Mouse (Mus musculus) brown adipose tissue, adult 24 weeks (tissue): ENCODE results near the gene Chdh. TPM values are rescaled to one million over a fixed set of nuclear protein-coding genes. Genes with fewer than 3 reads are reported as not detected.

Experiments used
- H3K27ac ChIP-seq: fragments of 200-500 bp; replicated peaks from 2 replicates; pipeline ENCODE4 v1.5.1; 2012; ENCODE audit warnings: low read depth, mild to moderate bottlenecking, low read length
- H3K4me1 ChIP-seq: fragments of 200-500 bp; 2 replicates; pipeline ENCODE4 v1.6.1; 2012; ENCODE audit warnings: low read length, mixed read lengths; ENCODE audit not compliant: control insufficient read depth, insufficient read depth, insufficient read length
- H3K4me3 ChIP-seq: fragments of 200-500 bp; 2 replicates; pipeline ENCODE4 v1.5.1; 2012; ENCODE audit warnings: low read depth, mild to moderate bottlenecking, low read length, moderate library complexity; ENCODE audit not compliant: insufficient read depth
- polyA plus RNA-seq: library from polyadenylated mRNA; stranded (reverse); fragments of >200 nt; gene quantifications from 2 replicates; pipeline ENCODE4 v1.2.4, GENCODE M21; 2012; ENCODE audit not compliant: missing spikeins, insufficient read depth, insufficient read length

Gene Chdh
- polyA plus RNA-seq, 1 experiment = 28.5 TPM

DNA sequence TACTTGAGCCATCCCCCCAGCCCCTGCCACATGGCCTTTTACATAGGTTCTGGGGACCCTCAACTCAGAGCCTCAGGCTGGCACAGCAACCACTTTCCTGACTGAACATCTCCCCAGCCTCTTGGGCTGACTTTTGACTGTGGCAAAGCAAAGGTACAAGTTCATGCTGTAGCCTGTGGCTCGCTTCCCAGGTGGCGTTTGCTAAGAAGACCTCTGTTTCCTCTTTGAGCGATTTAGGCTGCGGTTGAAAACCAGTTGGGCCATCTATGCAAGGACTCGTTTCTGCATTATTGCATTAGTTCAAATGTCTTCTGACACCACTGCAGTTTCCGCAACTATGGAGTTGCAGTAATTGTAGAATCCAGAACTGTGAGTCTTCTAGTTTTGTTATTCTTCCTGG is 13.6 kb downstream of the Chdh start:
- H3K4me3 ChIP-seq = no peak overlapping the region
- no peak overlapping the region for H3K27ac ChIP-seq
- peaks cover 13% of the 10 kb centered on the region for H3K4me1 ChIP-seq

DNA sequence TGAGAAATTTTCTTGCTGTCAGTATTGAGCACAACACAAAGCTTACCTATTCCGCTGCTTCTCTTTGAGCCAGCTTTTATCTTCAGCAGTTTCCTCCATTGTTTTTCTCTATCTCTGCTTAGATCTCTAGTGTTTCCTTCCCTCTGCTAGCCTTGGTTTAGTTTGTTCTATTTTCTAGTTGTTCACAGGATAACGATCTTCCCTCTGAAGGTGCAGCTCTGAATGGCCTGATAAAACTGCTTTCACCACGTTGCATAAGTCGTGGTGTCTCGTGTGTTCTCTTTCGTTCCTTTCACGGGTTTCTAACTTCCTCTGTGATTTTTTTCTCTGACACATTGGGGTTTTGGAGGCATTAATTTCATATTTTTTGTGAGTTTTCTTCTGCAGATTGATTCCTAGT is 15.6 kb downstream of the Chdh start:
- no peak overlapping the region for H3K27ac ChIP-seq

DNA sequence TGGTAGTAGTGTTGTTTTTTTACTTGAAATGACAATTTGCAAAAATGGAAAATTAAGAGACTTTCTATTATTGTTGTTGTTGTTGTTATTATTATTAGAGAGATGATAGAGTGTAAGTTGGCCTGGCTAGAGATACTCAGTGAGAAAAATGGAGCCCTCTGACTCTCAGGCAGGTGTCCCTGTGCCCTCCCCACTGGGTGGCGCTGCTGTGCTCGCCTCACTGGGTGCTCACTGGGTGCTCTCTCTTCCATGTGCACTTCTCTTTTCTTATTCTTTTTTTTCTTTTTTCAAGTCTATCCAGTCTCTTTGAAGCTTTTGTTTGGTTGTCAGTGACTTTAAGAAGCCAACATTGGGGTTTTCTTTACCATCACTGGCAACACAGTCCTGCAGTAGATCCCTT is 18.6 kb downstream of the Chdh start:
- Histone ChIP-seq H3K4me3 (no peak overlapping the region), H3K27ac (no peak overlapping the region), H3K4me1 (no peaks in the 10 kb centered on the region)

More for the DNA sequence above, 15.6 kb downstream of the Chdh start:
- Histone ChIP-seq H3K4me3 (no peak overlapping the region), H3K4me1 (peaks cover 3% of the 10 kb centered on the region; the same call in 1 of the 2 replicates)

DNA sequence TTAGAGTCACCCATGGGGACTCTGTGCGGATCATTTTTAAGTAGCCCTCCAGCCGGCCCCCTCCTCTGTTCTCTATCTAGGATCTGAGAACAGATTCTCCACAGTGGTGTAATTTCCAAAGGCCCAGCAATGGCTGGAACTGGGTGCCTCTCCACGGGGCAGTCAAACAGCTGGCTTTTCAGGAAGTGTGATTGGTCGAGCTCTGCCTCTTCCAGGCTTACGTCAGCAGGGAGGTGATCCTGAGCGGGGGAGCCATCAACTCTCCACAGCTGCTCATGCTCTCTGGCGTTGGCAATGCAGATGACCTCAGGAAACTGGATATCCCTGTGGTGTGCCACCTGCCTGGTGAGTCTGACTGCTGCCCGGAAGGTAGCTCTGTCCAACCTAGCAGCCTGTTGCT is 24.6 kb downstream of the Chdh start:
- no peak overlapping the region for H3K4me3 ChIP-seq
- no peaks in the 10 kb centered on the region for H3K4me1 ChIP-seq
- no peak overlapping the region for H3K27ac ChIP-seq

DNA sequence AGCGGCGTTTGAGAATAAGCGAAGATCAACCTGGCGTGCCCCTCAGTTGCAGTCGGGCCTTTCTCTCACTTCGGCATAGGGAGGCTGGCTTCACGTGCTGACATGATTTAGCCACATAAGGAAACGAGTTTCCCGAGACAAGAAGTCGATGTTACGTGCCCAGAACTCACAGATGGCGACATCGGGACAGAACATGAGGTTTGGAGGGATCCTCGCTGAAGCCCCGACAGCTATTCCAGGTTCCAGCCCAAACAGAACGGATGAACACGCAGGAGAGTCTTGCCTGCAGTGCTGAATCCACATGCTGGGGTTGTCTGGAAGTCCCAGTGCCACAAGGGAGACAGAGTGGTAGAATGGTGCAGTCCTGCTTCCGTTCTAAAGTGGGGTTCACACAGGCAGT is 29.6 kb downstream of the Chdh start:
- Histone ChIP-seq H3K4me1 (no peaks in the 10 kb centered on the region), H3K27ac (no peak overlapping the region), H3K4me3 (no peak overlapping the region)

DNA sequence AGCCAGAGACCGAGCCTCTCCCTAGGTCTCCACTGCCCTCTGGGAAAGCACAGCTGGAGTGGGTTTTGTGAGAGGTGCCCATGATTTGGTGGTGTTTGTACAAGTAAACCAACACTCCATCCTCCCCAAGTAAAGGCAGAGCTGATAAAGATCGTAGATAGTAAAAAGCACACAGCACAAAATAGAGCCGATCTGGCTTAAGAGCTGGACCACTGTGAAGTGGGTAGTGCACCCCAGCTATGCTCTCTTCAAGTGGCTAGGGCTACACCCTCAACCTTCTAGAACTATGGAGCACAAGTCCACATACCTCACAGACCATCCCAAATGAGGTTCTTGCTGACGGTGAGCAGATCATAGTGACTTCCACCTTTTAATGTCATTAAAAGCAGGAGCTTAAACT is 30.6 kb downstream of the Chdh start:
- Histone ChIP-seq H3K27ac (no peak overlapping the region), H3K4me3 (no peak overlapping the region), H3K4me1 (no peaks in the 10 kb centered on the region)

DNA sequence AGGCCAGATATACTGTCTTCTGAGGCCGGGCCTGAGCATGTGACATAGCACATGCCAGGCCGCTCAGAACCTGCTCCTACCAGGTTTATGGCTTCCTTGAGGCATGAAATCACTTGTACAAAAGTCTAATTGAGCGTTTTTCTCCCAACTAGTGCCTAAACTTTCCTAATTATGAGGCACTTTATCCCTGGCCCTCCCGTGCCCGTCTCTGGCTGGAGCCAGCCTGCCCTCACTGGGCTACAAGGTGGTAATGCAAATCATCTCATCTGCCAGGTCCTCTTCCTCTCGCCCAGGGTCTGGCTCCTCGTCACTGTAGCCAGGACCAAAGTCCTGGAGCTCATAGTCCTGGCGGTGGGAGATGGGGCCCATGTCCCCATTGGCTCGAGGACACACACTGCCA is 33.0 kb downstream of the Chdh start:
- H3K4me1 ChIP-seq = no peaks in the 10 kb centered on the region

DNA sequence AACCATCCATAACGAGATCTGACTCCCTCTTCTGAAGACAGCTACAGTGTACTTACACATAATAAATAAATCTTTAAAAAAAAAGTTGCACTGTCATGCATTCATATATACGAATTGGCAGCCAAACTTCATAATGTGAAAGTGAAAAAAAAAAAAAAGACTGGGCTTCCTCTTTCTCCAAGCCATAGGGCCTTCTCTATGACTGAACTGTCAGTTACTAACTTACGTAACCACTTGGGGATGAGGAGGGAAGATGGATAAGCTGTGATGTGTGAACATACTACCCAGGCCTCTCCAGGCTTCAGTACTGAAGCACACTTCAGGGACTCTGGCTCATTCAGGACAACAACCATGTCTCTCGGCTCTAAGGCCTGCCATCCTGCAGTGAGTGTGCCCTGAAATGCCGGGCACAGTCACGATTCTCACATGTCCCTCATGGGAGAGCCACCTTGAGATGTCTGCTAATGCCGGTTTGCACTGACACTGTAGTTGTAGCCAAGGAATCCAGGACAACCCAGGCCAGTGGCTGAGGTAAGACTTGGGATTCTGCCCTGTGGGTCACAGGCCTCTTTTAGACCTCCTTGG is 34.6 kb downstream of the Chdh start:
- Histone ChIP-seq H3K4me1 (no peaks in the 10 kb centered on the region), H3K27ac (no peak overlapping the region)

More for the DNA sequence above, 33.0 kb downstream of the Chdh start:
- Histone ChIP-seq H3K27ac (no peak overlapping the region), H3K4me3 (no peak overlapping the region)

DNA sequence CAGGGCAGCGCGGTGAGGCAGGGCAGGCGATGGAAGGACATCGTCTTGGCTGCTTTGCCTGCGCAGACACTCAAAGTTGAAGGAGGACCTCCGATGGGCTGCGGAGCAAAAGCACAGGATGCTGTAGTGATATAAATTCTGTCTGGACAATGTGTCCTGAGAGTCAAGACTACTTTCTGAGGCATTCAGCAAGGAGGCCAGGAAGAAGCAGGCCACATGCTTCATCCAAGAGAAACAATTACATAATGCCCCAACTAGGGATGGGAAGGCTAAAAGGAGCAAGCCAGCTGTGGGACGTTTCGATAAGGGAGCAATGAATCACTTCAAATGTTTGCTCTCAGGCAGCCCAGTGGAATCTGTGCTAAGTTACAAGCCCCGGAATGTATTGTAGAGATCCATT is 36.4 kb downstream of the Chdh start:
- H3K27ac ChIP-seq = no peak overlapping the region
- H3K4me1 ChIP-seq = no peaks in the 10 kb centered on the region
- H3K4me3 ChIP-seq = no peak overlapping the region

More for the DNA sequence above, 34.6 kb downstream of the Chdh start:
- H3K4me3 ChIP-seq = no peak overlapping the region

DNA sequence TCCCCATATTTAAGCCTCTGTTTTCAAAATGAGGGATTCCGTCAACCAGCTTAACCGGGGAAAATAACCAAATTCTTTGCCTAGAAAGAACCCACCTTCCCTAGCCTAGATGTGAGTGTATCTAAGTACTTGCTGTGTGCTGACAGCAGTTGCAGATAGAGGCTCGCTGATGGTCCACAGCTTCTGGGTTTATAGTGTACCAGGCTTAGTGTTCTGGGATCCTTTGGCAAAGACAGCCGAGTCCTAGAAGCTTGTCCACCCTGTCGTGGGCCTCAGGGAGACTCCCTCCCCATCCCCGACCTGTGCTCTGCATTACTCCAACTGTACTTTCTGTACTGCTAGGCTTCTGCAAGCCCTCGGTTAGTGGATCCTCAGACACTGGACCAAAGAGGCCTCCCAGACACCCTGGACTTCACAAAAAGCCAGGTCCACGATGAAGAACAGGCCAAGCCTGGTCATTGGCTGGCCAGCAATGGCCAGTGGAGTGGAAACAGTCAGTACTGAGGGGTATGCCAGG is 36.9 kb downstream of the Chdh start:
- Histone ChIP-seq H3K4me3 (no peak overlapping the region), H3K4me1 (no peaks in the 10 kb centered on the region), H3K27ac (no peak overlapping the region)

DNA sequence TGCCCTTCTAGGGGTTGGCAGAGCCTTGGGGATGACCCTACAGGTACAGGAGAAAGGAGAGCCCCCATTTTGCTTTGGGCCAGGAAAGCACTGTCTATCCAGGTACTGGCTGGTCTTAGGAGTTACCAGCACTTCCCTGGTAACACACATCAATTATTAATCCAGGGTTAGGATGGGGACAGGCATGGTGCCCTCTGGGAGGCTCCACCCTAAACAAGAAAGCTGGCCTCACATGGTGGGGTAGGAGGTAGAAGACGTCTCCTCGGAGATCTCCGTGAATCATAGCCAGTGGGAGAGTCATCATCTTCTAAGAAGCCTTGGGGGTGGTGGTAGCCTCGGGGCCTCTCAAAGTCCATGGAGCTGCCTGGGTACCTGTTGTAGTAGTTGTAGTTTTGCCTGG is 38.2 kb downstream of the Chdh start:
- H3K27ac ChIP-seq = no peak overlapping the region
- H3K4me3 ChIP-seq = no peak overlapping the region
- no peaks in the 10 kb centered on the region for H3K4me1 ChIP-seq

DNA sequence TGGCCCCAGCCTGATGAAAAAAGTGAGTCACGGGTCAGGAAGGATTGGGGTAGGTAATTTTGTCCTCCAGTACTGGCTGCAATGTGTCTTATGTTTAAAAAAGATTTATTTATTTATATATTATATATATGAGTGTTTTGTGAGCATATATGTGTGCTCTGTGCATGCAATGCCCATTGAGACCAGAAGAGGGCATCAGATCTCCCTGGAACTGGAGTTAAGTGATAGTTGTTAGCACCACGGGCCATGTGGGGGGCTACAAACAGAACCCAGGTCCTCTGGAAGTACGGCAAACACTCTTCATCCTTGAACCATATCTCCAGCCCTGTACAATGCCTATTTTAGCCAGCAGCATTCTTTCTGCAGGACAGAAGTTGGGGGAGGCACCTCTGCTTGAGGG is 39.2 kb downstream of the Chdh start:
- Histone ChIP-seq H3K27ac (no peak overlapping the region), H3K4me3 (no peak overlapping the region), H3K4me1 (no peaks in the 10 kb centered on the region)

DNA sequence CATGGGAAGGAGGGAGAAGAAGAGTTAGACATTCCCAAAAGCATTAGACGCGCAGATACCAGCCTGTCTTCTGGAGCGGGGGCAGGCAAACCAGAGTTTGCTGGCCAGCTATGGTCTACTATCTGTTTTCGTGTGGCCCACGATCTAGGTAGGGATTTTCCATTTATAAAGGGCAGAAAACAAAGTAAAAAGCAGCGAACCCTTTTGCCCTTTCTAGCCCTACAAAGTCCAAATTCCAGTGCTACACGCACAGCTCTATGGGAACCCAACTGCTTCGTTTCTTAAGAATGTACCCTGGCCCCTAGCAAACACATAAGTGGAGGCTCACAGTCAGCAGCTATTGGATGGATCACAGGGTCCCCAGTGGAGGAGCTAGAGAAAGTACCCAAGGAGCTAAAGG is 41.5 kb downstream of the Chdh start:
- H3K27ac ChIP-seq = no peak overlapping the region
- H3K4me3 ChIP-seq = no peak overlapping the region
- H3K4me1 ChIP-seq = no peaks in the 10 kb centered on the region

DNA sequence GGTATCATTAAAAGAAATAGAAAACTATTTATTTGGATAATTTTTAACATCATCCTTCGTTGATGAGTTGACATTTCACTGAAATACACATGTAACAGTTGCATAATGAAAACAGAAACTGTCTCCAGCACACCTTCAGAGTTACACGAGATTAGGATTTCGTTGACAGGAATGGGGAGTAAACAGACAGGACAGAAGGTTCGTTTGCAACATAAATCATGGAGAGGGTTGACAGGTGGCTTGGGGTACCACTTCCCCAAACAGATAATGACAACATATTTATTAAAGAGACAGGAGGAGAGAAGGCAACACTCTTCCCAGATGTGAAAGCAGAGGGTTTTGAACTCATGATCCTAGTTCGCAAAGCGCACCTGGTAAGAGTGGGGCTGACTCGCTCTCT is 46.1 kb downstream of the Chdh start:
- H3K27ac ChIP-seq = no peak overlapping the region
- H3K4me3 ChIP-seq = no peak overlapping the region
- no peaks in the 10 kb centered on the region for H3K4me1 ChIP-seq

DNA sequence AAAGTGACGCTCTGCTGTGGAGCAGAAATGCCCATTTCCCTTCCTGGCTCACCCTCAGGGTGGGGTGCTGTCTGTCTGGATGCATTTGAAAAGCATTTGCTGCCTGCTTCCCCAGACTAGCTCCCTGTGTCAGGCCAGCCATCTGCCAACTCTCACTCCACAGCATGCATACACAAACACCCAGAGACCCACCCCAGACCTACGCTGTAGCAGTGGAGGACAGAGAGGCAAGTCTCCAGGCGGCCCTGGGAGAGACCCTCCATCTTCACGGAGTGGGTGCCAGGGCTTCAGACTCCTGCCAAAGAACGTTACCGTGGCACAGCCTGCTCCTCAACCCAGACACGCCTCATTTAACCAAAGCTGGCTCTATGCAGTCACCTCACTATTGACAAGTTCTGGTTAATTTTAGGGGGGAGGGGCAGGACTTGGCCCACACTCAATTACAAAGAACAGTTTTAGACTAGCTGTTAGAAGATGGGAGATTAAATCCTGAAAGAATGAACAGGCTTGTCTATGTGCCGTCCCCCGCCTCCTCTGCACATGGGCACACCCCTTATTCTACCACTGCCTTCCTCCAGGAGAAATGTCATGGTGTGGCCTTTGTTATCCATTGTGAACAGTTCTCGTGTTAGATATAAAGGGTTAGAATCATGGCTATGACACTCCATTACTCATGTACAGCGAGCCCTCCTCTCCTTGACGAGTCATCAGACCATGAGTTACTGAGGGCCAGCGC is 47.4 kb downstream of the Chdh start:
- no peak overlapping the region for H3K4me3 ChIP-seq
- H3K4me1 ChIP-seq = no peaks in the 10 kb centered on the region
- H3K27ac ChIP-seq = no peak overlapping the region

DNA sequence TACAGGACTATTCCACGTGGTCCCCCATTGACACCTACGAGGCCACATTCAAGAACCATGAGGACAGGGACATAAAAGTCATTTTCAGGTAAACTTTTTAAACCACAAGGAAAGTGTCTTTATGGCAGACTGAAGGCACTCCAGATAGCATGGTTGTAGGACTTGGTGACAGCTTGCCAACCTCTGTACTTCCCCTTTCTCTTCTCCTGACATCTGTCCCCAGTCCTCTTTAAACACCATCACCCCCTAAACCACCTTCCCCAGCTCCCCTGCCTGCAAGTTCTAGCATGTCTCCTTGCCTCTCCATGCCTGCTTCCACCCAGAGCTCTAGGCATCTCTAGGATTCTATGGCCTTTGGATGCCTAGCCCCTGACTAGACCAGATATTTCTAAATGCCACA is 56.0 kb downstream of the Chdh start:
- Histone ChIP-seq H3K4me1 (no peaks in the 10 kb centered on the region), H3K27ac (no peak overlapping the region), H3K4me3 (no peak overlapping the region)
